7 mouse cellular contexts compared by ENCODE assay signal in genomic region chr2:155369333-155369883, GRCm38 (mm10). TPM values are rescaled to one million over a fixed set of nuclear protein-coding genes. Genes with fewer than 3 reads are reported as not detected.
DNase-seq lines count a peak whose midpoint lies in the region; ATAC-seq lines count a peak whose summit lies in the region.

No protein-coding gene starts in this region.

- no peaks in the 10 kb centered on the region for H3K36me3 ChIP-seq in heart, embryonic 11.5 days (ENCODE audit: control insufficient read depth, insufficient read depth, low read length)

- peaks cover 8% of the 10 kb centered on the region for H3K4me1 ChIP-seq in heart, embryonic 11.5 days (ENCODE audit: control insufficient read depth, insufficient read depth, low read length)

- H3K27ac ChIP-seq in heart, embryonic 11.5 days (ENCODE audit: low read depth, low read length) = peak overlapping the region; percentile 68

- 39% methylated on average over 7 of the region's 7 CpGs for WGBS in heart, embryonic 11.5 days (ENCODE audit: insufficient replicate concordance)

- DNase-seq in 3T3-L1 (ENCODE audit: low read depth, low spot score) (peak; percentile 66), MEL-GATA-1-ER (ENCODE audit: extremely low read depth, low read depth) (peak; percentile 31)
- DNase-seq in kidney, postnatal 25 days = peak; percentile 70 to 83
- peak; percentile 64 to 78 for DNase-seq in lung, postnatal 4 days
- DNase-seq in left cerebral cortex, adult 18-20 months (ENCODE audit: low spot score in 2 of 2) = no peak

- H3K4me3 ChIP-seq in heart, embryonic 11.5 days (ENCODE audit: low read depth, low read length) = no peak overlapping the region

- H3K4me2 ChIP-seq in heart, embryonic 11.5 days = no peak overlapping the region

- H3K27me3 ChIP-seq in heart, embryonic 11.5 days (ENCODE audit: control insufficient read depth, insufficient read depth, low read length) = no peaks in the 10 kb centered on the region

- H3K9ac ChIP-seq in heart, embryonic 11.5 days (ENCODE audit: low read depth, low read length) = no peak overlapping the region

- H3K9me3 ChIP-seq in heart, embryonic 11.5 days (replicated peaks; ENCODE audit: control insufficient read depth, low read length) = no peaks in the 10 kb centered on the region

- peak; percentile 57; the same call in 1 of the 2 replicates for ATAC-seq in heart, embryonic 11.5 days (replicated peaks; ENCODE audit: insufficient number of reproducible peaks, low FRiP score, low TSS enrichment)
- ATAC-seq in megakaryocyte, adult 5-6 weeks (ENCODE audit: poor library complexity, severe bottlenecking) = no peak

RNA-seq across cellular contexts. Expression of gene Trp53inp2, which starts 11.5 kb away (rescaled TPM):
- polyA plus RNA-seq in heart, embryonic 11.5 days (2014; fragmentation: Nextera tagmentation; extraction: Ambion mirVana) = 69.9 and 96.9 TPM in 2 replicates
- 30.5 and 31.0 TPM in 2 replicates for total RNA-seq in megakaryocyte, adult 5-6 weeks (2015)
- total RNA-seq in megakaryocyte, adult 5-6 weeks (2017) = 18.8 and 29.5 TPM in 2 replicates
- total RNA-seq in left cerebral cortex, adult 18-20 months (2021) = 100 to 1,000 TPM; 114 to 126 TPM

RNA-seq across cellular contexts. Expression of gene Pigu, which starts 12.2 kb away (rescaled TPM):
- polyA plus RNA-seq in heart, embryonic 11.5 days (2014; fragmentation: Nextera tagmentation; extraction: Ambion mirVana) = 60.2 and 67.1 TPM in 2 replicates
- 33.3 and 41.5 TPM in 2 replicates for total RNA-seq in megakaryocyte, adult 5-6 weeks (2015)
- 23.7 and 24.4 TPM in 2 replicates for total RNA-seq in megakaryocyte, adult 5-6 weeks (2017)
- total RNA-seq in left cerebral cortex, adult 18-20 months (2021) = 10 to 100 TPM; 27.5 to 31.2 TPM

Comparison
In these comparisons a context has a peak if more than half of its experiments do, and no peak if none do; other contexts are left out.
1. DNase-seq: peak in 3T3-L1 (single experiment), MEL-GATA-1-ER (single experiment), kidney, postnatal 25 days (2 of 2) and lung, postnatal 4 days (2 of 2); none in left cerebral cortex, adult 18-20 months (0 of 2).